Mouse (Mus musculus) forebrain, embryonic 10.5 days (tissue): Measurements from ENCODE around the gene Dusp22. TPM values are rescaled to one million over a fixed set of nuclear protein-coding genes. Genes with fewer than 3 reads are reported as not detected.
A peak's percentile ranks its signal among the peaks of the same experiment; 100 is the strongest.

ENCODE experiments used
- DNase-seq: peaks from one replicate; pipeline ENCODE4 v3.0.0-alpha.2; 2017; ENCODE audit warnings: low spot score; ENCODE audit errors: extremely low spot score
- H3K27ac ChIP-seq: fragments of 300-500 bp; sonication (generic); 2 replicates; pipeline ENCODE4 v1.5.1; 2016; ENCODE audit warnings: mild to moderate bottlenecking
- H3K27me3 ChIP-seq: fragments of 300-500 bp; sonication (generic); 2 replicates; pipeline ENCODE4 v1.6.1; 2016; ENCODE audit warnings: mild to moderate bottlenecking; ENCODE audit not compliant: poor library complexity, severe bottlenecking
- H3K36me3 ChIP-seq: fragments of 300-500 bp; sonication (generic); replicated peaks from 2 replicates; pipeline ENCODE4 v1.6.1; 2016; ENCODE audit warnings: mild to moderate bottlenecking, moderate library complexity
- H3K4me1 ChIP-seq: fragments of 300-500 bp; sonication (generic); 2 replicates; pipeline ENCODE4 v1.6.1; 2016
- H3K4me3 ChIP-seq: fragments of 300-500 bp; sonication (generic); 2 replicates; pipeline ENCODE4 v1.5.1; 2016; ENCODE audit warnings: mild to moderate bottlenecking, moderate library complexity
- H3K9me3 ChIP-seq: fragments of 300-500 bp; sonication (generic); 2 replicates; pipeline ENCODE4 v1.6.1; 2016; ENCODE audit warnings: mild to moderate bottlenecking, moderate library complexity
- WGBS: fragments of 180-500 bp; shearing (Covaris S2); methylation state at CpG from one replicate; pipeline ENCODE4 v1.1.7; 2016; 5-methylcytosine and 5-hydroxymethylcytosine counted together
- polyA plus RNA-seq: library from polyadenylated mRNA; unstranded; fragments of >200 nt; fragmentation: Nextera tagmentation; extraction: Ambion mirVana; gene quantifications from 2 replicates; pipeline ENCODE4 v1.2.1, GENCODE M21; 2016

Dusp22 gene
- polyA plus RNA-seq, 1 experiment from 2014 or later: 16.9 TPM

DNA sequence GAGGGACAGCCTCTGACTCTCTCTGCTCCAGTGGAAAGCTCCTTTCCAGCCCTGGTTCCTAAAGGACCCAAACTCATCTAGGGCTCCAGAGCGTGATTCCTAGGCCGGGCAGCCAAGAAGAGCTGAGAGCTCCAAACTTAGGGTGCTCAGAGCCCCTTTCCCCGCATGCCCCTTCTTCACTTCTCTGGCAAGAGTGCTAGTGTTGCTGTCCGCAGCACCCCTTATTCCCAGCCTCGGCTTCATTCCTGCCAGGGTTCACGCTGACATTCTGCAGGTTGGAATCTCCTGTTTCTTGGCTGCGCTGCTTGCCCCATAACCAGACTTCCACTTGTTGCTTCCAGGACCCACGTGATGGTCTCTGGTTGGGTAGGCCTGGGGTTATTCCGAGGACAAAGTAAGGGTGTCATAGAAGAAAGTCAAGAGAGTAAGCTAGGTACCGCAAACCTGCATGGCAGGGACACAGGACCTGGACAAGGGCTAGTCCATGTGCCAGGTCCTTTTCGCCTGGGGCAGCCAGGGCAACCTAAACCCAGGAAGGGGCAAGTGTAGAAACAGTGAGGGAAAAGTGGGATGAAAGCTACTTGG, 89.8 kb downstream of the Dusp22 start:
- H3K36me3 ChIP-seq: no peaks in the 10 kb centered on the region
- peak; percentile 32 for DNase-seq
- no peak overlapping the region for H3K27ac ChIP-seq
- H3K4me1 ChIP-seq: peaks cover 29% of the 10 kb centered on the region
- H3K27me3 ChIP-seq: peaks cover 73% of the 10 kb centered on the region
- peak overlapping the region; percentile 57 for H3K4me3 ChIP-seq
- 7% methylated on average over 11 of the region's 11 CpGs for WGBS
- no peaks in the 10 kb centered on the region for H3K9me3 ChIP-seq

DNA sequence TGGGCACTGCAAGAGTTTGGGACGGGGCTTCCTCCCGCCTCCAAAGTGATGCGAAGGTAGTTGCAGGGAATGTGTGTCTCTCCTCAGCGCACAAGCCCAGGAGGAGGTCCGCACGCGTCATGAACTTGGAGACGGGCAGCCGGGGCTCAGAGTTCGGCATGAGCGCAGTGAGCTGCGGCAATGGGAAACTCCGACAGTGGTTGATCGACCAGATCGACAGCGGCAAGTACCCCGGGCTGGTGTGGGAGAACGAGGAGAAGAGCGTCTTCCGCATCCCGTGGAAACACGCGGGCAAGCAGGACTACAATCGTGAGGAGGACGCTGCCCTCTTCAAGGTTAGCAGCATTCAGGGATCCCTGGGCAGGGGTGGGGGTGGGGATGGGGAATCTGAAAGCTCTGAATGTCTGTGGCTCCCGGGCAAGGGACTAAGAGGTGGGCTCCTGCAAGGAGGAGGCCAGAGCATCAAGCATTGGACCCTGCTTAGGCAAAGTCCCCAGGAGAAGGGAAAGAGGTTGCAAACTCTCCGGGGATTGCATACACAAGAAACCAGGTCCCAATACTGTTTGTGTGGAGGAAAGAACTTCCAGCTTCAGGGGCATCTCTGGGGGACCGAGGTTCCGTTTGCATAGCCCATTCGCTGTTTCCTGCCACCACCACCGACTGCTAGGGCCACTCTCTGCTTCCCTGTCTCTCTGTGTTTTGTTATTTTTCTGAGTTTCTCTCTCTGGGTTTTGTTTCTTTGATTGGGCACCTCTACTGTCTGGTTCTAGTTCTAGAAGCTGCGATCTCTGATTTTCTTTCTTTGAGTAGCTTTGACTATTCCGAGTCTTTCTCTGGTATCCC, 90.9 kb downstream of the Dusp22 start:
- Histone ChIP-seq H3K27me3 (peaks cover 78% of the 10 kb centered on the region), H3K36me3 (no peaks in the 10 kb centered on the region)
- DNase-seq: peak; percentile 37

DNA sequence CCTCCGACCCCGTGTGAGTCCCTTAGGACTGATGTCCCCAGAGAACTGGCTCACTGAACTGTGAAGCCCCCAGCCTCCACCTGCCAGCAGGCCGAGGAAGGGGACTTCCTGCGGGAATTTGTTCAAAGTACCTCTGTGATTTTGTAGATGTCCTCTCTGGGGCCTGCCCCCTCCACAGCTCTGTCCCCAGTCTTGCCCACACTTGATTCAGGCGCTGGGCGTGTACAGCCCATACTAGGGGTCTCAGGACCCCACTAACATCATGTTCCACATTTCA, 91.4 kb downstream of the Dusp22 start:
- no peak for DNase-seq
- Histone ChIP-seq H3K27ac (no peak overlapping the region), H3K4me1 (peaks cover 29% of the 10 kb centered on the region), H3K36me3 (no peaks in the 10 kb centered on the region), H3K9me3 (no peaks in the 10 kb centered on the region), H3K4me3 (no peak overlapping the region), H3K27me3 (peaks cover 78% of the 10 kb centered on the region)
- 17% methylated on average over 6 of the region's 6 CpGs for WGBS

More for the DNA sequence above, 90.9 kb downstream of the Dusp22 start:
- Histone ChIP-seq H3K27ac (no peak overlapping the region), H3K4me3 (peak overlapping the region; percentile 57), H3K4me1 (peaks cover 29% of the 10 kb centered on the region), H3K9me3 (no peaks in the 10 kb centered on the region)
- 3% methylated on average over 33 of the region's 33 CpGs for WGBS

DNA sequence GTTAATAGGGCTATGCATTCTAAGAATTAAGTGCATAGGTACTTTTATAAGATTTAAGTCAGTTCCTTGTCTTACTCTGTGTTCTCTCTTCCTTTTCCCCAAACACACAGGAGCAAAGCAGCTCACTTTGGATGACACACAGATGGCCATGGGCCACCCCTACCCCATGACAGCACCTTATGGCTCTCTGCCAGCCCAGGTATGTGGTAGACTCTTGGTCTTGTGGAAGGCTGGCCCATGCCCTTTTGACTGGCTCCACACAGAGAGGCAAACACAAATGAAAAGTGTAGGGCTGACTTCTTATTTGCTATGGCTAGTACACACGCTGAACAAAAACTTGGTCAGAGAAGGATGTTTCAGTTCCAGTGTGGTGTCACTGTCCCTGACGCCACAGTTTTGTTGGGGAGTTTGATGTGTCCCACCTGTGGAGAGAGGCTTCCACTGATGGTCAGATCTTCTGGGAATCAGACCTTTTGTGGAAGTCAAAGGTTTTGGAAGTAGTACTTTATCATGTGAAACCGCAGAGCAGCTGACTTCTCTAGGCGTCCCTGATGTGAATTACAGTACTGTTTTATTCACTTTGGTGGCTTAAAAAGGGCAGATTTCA, 92.9 kb downstream of the Dusp22 start:
- peaks cover 29% of the 10 kb centered on the region for H3K4me1 ChIP-seq
- DNase-seq: no peak

DNA sequence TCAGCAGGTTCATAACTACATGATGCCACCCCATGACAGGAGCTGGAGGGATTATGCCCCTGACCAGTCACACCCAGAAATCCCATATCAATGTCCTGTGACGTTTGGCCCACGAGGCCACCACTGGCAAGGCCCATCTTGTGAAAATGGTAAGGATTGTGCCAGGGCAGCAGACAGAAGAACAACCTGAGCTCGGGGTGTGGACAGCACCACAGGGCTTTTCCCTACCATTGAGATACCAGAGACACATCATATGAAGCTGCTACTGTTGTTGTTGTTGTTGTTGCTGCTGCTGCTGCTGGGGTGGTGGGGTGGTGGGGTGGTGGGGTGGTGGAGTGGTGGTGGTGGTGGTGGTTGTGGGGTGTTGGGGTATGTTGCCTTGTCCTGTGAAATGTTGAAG, 93.6 kb downstream of the Dusp22 start:
- DNase-seq: no peak
- H3K27ac ChIP-seq: no peak overlapping the region
- no peak overlapping the region for H3K4me3 ChIP-seq
- 85% methylated on average over 3 of the region's 3 CpGs for WGBS
- H3K9me3 ChIP-seq: no peaks in the 10 kb centered on the region
- peaks cover 29% of the 10 kb centered on the region for H3K4me1 ChIP-seq
- no peaks in the 10 kb centered on the region for H3K36me3 ChIP-seq
- H3K27me3 ChIP-seq: peaks cover 57% of the 10 kb centered on the region

More for the DNA sequence above, 92.9 kb downstream of the Dusp22 start:
- no peaks in the 10 kb centered on the region for H3K9me3 ChIP-seq
- H3K4me3 ChIP-seq: no peak overlapping the region
- H3K27ac ChIP-seq: no peak overlapping the region
- H3K27me3 ChIP-seq: peaks cover 65% of the 10 kb centered on the region
- 87% methylated on average over 4 of the region's 4 CpGs for WGBS
- no peaks in the 10 kb centered on the region for H3K36me3 ChIP-seq

DNA sequence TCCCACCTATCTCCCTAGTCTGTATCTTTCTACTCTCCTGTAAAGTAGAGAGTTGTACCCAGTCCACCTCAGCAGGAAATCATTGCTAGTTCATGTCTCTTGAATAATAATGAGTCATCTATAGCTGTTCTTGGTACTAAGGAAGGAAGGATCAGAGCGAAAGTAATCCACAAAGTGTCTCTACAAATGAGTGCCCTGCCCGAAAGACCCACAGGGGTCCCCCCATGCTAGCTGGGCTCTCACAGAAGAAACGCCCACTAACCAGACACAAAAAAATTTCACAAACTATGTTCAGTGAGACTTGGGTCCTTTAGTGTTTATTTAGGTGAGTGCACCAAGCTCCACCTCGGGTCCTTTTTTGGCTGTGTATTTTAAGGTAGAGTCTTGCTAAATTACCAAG, 94.3 kb downstream of the Dusp22 start:
- Histone ChIP-seq H3K4me1 (peaks cover 23% of the 10 kb centered on the region), H3K4me3 (no peak overlapping the region), H3K27me3 (peaks cover 51% of the 10 kb centered on the region), H3K9me3 (no peaks in the 10 kb centered on the region), H3K36me3 (no peaks in the 10 kb centered on the region), H3K27ac (no peak overlapping the region)
- no peak for DNase-seq
- WGBS: 84% methylated on average over 4 of the region's 4 CpGs

DNA sequence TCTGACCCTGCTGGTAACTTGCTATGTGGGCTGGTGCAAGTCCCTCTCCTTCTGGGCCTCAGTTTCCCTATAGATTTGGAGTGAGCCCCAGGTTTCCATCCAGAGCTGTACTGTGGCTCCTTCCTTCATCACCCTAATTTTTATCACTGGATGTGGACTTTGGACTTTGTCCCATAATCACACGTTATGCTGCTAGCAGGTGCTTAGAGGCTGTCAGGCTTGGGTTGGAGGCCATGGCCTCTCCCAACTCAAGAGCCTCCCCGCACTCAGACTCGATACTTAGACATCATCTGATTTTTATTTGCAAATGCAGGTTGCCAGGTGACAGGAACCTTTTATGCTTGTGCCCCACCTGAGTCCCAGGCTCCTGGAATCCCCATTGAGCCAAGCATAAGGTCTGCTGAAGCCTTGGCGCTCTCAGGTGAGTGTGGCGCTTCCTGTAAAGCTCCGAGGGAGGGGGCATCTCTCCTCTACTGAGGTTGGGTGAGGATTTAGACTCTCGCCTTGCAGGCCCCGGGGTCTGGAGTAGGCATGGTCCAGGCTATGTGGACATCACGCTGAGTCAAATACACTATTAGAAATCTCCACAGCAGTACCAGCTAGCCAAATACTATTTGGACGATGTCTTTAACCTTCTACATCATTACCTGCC, 95.2 kb downstream of the Dusp22 start:
- DNase-seq: no peak
- WGBS: 84% methylated on average over 10 of the region's 10 CpGs
- H3K27ac ChIP-seq: no peak overlapping the region
- no peak overlapping the region for H3K4me3 ChIP-seq
- H3K36me3 ChIP-seq: no peaks in the 10 kb centered on the region
- H3K27me3 ChIP-seq: peaks cover 42% of the 10 kb centered on the region
- H3K4me1 ChIP-seq: peaks cover 14% of the 10 kb centered on the region
- H3K9me3 ChIP-seq: no peaks in the 10 kb centered on the region

DNA sequence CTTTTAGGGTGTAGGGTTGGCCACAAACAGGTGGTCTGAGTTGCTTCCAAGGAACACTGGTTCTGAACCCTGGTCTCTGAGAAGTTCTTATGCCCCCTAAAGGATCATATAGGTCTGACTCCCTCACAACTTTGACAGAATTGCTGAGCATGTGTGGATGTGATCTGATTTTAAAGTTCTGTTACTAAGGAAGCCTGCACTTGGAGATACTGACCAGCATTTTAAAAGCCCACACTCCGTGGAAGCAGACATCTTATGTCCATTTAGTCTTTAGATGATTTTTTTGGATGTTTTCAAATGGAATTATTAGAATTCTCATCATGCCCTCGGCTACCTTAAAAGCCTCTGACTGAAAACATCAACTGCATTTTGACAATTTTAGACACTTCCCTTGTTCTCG, 95.8 kb downstream of the Dusp22 start:
- Histone ChIP-seq H3K4me1 (peaks cover 8% of the 10 kb centered on the region), H3K9me3 (no peaks in the 10 kb centered on the region)
- WGBS: 80% methylated on average over 3 of the region's 3 CpGs

DNA sequence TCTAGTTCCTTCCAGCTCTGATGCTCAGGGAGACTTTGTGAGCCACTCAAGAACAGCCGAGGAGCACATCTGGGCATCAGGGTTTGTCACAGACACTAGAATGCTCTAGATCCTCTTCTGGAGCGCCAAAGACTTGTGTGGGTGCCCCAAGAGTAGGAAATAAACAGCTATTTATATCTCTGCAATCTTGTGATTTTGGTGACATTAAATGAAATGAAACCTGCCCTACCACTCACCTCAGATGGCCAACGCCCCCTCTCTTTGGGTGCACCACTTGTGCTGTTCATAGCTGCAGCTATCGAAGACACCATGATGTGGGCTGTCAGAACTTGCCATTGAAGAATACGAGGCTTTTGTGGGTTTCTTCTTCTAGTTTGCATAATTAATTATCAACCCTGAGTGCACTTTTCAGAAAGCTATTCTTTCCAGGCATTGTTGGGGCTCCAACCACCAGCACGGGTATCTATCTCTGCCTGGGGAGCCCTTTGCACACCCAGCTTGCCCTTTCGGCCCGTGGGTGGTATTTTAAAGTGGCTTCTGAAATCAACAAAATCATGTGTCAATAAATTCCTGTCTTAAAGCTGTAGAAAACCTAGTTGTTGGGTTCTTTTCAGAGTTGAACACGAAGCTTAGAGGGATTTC, 96.3 kb downstream of the Dusp22 start:
- H3K36me3 ChIP-seq: no peaks in the 10 kb centered on the region
- no peaks in the 10 kb centered on the region for H3K9me3 ChIP-seq
- no peak overlapping the region for H3K27ac ChIP-seq
- no peak overlapping the region for H3K4me3 ChIP-seq
- peaks cover 31% of the 10 kb centered on the region for H3K27me3 ChIP-seq
- H3K4me1 ChIP-seq: 0 out of 2 replicates have a peak, but pooled peaks cover 2% of the 10 kb centered on the region
- 84% methylated on average over 9 of the region's 9 CpGs for WGBS
- DNase-seq: no peak

More for the DNA sequence above, 95.8 kb downstream of the Dusp22 start:
- no peak overlapping the region for H3K27ac ChIP-seq
- H3K4me3 ChIP-seq: no peak overlapping the region
- DNase-seq: no peak
- no peaks in the 10 kb centered on the region for H3K36me3 ChIP-seq
- peaks cover 36% of the 10 kb centered on the region for H3K27me3 ChIP-seq

DNA sequence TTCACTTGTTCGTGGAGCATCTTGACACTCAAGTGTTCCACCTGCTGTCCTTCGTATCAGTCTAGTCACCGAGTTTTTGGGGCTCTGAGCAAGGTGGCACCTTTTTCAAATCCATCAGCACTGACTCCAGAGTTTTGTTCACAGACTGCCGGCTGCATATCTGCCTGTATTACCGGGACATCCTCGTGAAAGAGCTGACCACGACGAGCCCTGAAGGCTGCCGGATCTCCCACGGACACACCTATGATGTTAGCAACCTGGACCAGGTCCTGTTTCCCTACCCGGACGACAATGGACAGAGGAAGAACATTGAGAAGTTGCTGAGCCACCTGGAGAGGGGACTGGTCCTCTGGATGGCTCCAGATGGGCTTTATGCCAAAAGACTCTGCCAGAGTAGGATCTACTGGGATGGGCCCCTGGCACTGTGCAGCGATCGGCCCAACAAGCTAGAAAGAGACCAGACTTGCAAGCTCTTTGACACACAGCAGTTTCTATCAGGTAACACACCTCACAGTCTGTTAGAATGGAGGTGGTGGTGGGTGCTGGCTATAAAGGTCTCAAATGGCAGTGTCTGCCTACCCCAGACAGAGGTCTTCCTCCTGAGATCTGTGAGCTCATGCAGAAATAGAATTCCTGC, 97.6 kb downstream of the Dusp22 start:
- no peak overlapping the region for H3K4me3 ChIP-seq
- H3K27ac ChIP-seq: no peak overlapping the region
- WGBS: 89% methylated on average over 14 of the region's 14 CpGs
- peaks cover 18% of the 10 kb centered on the region for H3K27me3 ChIP-seq
- no peaks in the 10 kb centered on the region for H3K4me1 ChIP-seq
- no peaks in the 10 kb centered on the region for H3K9me3 ChIP-seq
- DNase-seq: no peak
- H3K36me3 ChIP-seq: no peaks in the 10 kb centered on the region

DNA sequence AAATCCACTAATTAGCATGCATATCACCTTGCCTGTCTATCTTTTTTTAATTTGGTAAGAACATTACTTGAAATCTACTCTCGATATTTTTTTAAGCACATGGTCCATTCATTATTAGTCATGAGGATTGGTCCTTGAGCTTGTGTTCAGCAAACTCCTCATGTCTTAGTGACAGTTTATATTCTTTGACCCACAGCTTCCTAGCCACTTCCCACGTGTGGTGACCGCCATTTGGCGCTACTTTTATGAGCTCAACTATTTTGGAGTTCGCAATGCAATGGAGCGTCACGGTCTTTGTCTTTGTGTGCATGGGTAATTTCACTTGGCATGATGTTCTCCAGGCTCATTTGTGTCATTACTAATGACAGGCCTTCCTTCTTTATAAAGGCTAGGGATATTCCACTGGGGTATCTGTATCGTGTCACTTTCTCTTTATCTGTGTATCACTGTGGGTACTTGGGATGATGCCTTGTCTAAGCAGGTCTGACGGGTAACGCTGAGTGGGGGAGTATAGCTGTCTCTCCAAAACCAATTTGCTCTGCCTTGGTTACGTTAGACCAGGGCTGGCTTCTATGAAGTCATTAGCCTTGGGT, 99.1 kb downstream of the Dusp22 start:
- Histone ChIP-seq H3K36me3 (no peaks in the 10 kb centered on the region), H3K9me3 (no peaks in the 10 kb centered on the region), H3K4me3 (no peak overlapping the region), H3K4me1 (no peaks in the 10 kb centered on the region), H3K27me3 (0 out of 2 replicates have a peak, but pooled peaks cover 5% of the 10 kb centered on the region), H3K27ac (no peak overlapping the region)
- WGBS: 90% methylated on average over 11 of the region's 11 CpGs
- no peak for DNase-seq
